Mouse (Mus musculus) neural tube, embryonic 14.5 days (tissue): Measurements from ENCODE around the gene Dsel. TPM values are rescaled to one million over a fixed set of nuclear protein-coding genes. Genes with fewer than 3 reads are reported as not detected.

Experiments
- ATAC-seq: fragments of 200-750 bp; cut with Nextera tagmentation; 2 replicates; pipeline ENCODE4 v1.8.0; 2017; ENCODE audit warnings: low read depth, mild to moderate bottlenecking, moderate TSS enrichment, moderate library complexity
- H3K27ac ChIP-seq: fragments of 300-500 bp; sonication (generic); 2 replicates; pipeline ENCODE4 v1.5.1; 2014; ENCODE audit warnings: low read depth, mild to moderate bottlenecking, control low read depth, low read length, moderate library complexity, mixed read lengths
- H3K27me3 ChIP-seq: fragments of 300-500 bp; sonication (generic); 2 replicates; pipeline ENCODE4 v1.6.1; 2014; ENCODE audit warnings: low read length; ENCODE audit not compliant: control insufficient read depth, insufficient read depth
- H3K36me3 ChIP-seq: fragments of 300-500 bp; sonication (generic); 2 replicates; pipeline ENCODE4 v1.6.1; 2014; ENCODE audit warnings: low read length, mixed read lengths; ENCODE audit not compliant: control insufficient read depth, insufficient read depth
- H3K4me1 ChIP-seq: fragments of 300-500 bp; sonication (generic); 2 replicates; pipeline ENCODE4 v1.6.1; 2014; ENCODE audit warnings: low read length; ENCODE audit not compliant: control insufficient read depth, insufficient read depth
- H3K4me2 ChIP-seq: fragments of 300-500 bp; sonication (generic); 2 replicates; pipeline ENCODE4 v1.6.1; 2014; ENCODE audit warnings: mild to moderate bottlenecking, low read depth, low read length, control low read depth
- H3K4me3 ChIP-seq: fragments of 300-500 bp; sonication (generic); 2 replicates; pipeline ENCODE4 v1.5.1; 2014; ENCODE audit warnings: low read depth, low read length, control low read depth, mixed read lengths
- H3K9ac ChIP-seq: fragments of 300-500 bp; sonication (generic); replicated peaks from 2 replicates; pipeline ENCODE4 v1.6.1; 2014; ENCODE audit warnings: low read depth, mild to moderate bottlenecking, control low read depth, low read length, mixed read lengths
- H3K9me3 ChIP-seq: fragments of 300-500 bp; sonication (generic); 2 replicates; pipeline ENCODE4 v1.6.1; 2016; ENCODE audit warnings: low read length; ENCODE audit not compliant: control insufficient read depth
- WGBS: fragments of 180-500 bp; shearing (Covaris S2); extraction: QIAGEN DNeasy Blood & Tissue Kit; methylation state at CpG from one replicate; pipeline ENCODE4 v1.1.7; 2014; 5-methylcytosine and 5-hydroxymethylcytosine counted together
- polyA plus RNA-seq: library from polyadenylated mRNA; unstranded; fragments of >200 nt; fragmentation: Nextera tagmentation; extraction: Ambion mirVana; gene quantifications from 2 replicates; pipeline ENCODE4 v1.2.1, GENCODE M21; 2014

Gene Dsel
- polyA plus RNA-seq, 1 experiment from 2014 or later = 9.6 TPM

DNA sequence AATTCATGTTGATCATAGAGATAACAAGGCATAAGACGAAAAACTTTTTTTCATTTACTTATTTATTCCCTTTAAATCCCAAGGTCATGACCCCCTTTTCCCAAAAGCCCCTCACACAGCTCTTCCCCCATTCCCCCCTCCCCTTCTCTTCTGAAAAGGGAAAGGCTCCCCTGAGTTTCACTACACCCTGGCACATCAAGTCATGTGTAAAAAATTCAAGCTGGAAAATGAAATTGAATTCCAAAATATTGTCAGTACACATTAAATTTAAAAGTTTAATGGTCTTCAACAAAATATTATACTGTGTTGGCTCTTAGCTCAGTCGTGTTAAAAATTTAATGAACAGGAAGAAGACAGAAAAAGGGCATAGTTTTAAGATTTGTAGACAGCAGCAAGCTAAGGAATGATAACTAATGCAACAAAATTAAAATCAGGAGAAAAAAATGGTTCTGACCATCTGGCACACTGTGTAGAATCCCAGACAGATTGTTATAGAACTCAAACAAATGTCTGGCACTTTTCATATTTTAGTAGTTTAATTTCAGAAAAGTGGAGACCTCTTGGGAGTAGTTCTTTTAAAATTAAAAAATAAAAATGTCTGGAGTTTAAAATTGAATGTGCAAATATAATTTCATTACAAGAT, 31.0 kb downstream of the Dsel start:
- no peaks in the 10 kb centered on the region for H3K27me3 ChIP-seq
- ATAC-seq = no peak
- H3K9ac ChIP-seq = no peak overlapping the region
- H3K4me2 ChIP-seq = no peak overlapping the region
- H3K4me3 ChIP-seq = no peak overlapping the region
- H3K36me3 ChIP-seq = no peaks in the 10 kb centered on the region
- H3K27ac ChIP-seq = no peak overlapping the region
- 66% methylated on average over 2 of the region's 2 CpGs for WGBS
- no peaks in the 10 kb centered on the region for H3K4me1 ChIP-seq
- no peaks in the 10 kb centered on the region for H3K9me3 ChIP-seq
